In the genomic region with DNA sequence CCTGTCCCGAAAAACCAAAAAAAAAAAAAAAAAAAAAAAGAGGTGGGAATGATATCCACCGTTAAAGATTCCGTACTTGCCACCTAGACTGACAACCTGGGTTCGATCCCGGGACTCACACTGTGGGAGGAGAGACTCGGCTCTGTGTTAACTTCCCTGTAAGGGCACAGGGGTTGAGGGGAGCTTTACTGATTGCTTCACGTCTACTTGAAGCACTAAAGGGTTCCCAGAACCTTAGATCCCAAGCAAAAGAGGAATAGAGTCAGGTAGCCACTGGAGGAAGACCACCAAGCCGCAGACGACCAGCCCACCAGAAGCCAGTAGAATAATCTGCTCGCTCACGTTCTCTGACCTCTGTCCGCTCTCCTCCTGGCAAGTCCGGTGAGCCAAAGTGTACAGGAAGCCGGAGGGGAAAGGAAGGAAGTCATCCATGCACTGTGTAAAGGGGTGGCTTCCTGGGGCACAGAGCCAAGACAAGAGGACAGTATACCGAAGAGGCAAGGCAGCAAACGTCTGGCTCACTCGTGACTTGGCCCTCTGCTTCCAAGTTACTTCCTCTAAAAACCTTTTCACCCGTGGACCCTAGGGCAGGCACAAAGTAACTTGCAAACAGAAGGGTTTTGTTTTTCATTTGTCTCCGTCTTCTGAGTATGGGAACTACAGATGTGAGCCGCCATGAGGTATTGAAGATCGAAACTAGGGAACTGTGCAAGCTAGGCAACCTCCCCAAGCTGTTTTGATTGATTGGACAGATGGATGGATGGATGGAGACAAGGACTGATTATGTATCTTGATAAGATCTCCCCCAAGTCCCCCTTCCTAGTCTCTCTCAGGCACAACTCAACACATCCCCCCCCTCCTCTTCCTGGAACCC, we compare ENCODE assay signal across 9 mouse cellular contexts. TPM values are rescaled to one million over a fixed set of nuclear protein-coding genes. Genes with fewer than 3 reads are reported as not detected.
DNase-seq lines count a peak whose midpoint lies in the region; ATAC-seq and TF ChIP-seq lines count a peak whose summit lies in the region.
"Had no signal": no experiment of that assay in that cellular context is flagged by ENCODE, and none has a peak within 500 bp of the region (broad histone marks: within the 10 kb centered on the region; RNA-seq: fewer than 3 reads in every experiment).

No protein-coding gene starts in this region.

- no peak overlapping the region for H3K4me2 ChIP-seq in midbrain, embryonic 11.5 days
- H3K4me2 ChIP-seq in midbrain, postnatal 0 days (ENCODE audit: low read depth, low read length, poor library complexity, severe bottlenecking), result no peak overlapping the region
- peak overlapping the region; percentile 31 for H3K4me2 ChIP-seq in liver, embryonic 14.5 days (ENCODE audit: low read depth)
- no peak overlapping the region for H3K4me2 ChIP-seq in stomach, embryonic 14.5 days (replicated peaks; ENCODE audit: low read depth, low read length)
- H3K4me2 ChIP-seq: limb, embryonic 13.5 days had no signal

- no peak for ATAC-seq in midbrain, embryonic 11.5 days (ENCODE audit: low FRiP score)
- ATAC-seq in midbrain, postnatal 0 days (ENCODE audit: low FRiP score), result no peak
- no peak for ATAC-seq in liver, embryonic 14.5 days (ENCODE audit: insufficient read depth)
- ATAC-seq in stomach, embryonic 14.5 days (ENCODE audit: insufficient number of reproducible peaks, insufficient read depth, low FRiP score, low read depth), result 0 out of 2 replicates have a peak, but pooled peaks have one; percentile 16

- no peak overlapping the region for H3K9ac ChIP-seq in midbrain, embryonic 11.5 days (ENCODE audit: low read length)
- H3K9ac ChIP-seq in midbrain, postnatal 0 days (replicated peaks; ENCODE audit: low read length, poor library complexity, severe bottlenecking), result no peak overlapping the region
- no peak overlapping the region for H3K9ac ChIP-seq in liver, embryonic 14.5 days (replicated peaks)
- H3K9ac ChIP-seq in stomach, embryonic 14.5 days (replicated peaks; ENCODE audit: low read depth, low read length), result no peak overlapping the region
- H3K9ac ChIP-seq: limb, embryonic 13.5 days had no signal

- no peaks in the 10 kb centered on the region for H3K27me3 ChIP-seq in midbrain, embryonic 11.5 days (ENCODE audit: control insufficient read depth, insufficient read depth, low read length)
- no peaks in the 10 kb centered on the region for H3K27me3 ChIP-seq in midbrain, postnatal 0 days (ENCODE audit: insufficient read depth, low read length)
- no peaks in the 10 kb centered on the region for H3K27me3 ChIP-seq in liver, embryonic 14.5 days (ENCODE audit: control insufficient read depth, insufficient read depth, low read length)
- H3K27me3 ChIP-seq in stomach, embryonic 14.5 days (ENCODE audit: control insufficient read depth, insufficient read depth, low read length), result no peaks in the 10 kb centered on the region
- H3K27me3 ChIP-seq: limb, embryonic 13.5 days had no signal

- WGBS in midbrain, embryonic 11.5 days, result 91% methylated on average over 21 of the region's 21 CpGs
- WGBS in midbrain, postnatal 0 days, result 85% methylated on average over 21 of the region's 21 CpGs
- 21% methylated on average over 20 of the region's 21 CpGs for WGBS in liver, embryonic 14.5 days (ENCODE audit: insufficient replicate concordance)
- 73% methylated on average over 20 of the region's 21 CpGs for WGBS in stomach, embryonic 14.5 days

- H3K36me3 ChIP-seq in midbrain, embryonic 11.5 days (ENCODE audit: control insufficient read depth, insufficient read depth, low read length), result no peaks in the 10 kb centered on the region
- no peaks in the 10 kb centered on the region for H3K36me3 ChIP-seq in midbrain, postnatal 0 days (ENCODE audit: insufficient read depth, low read length)
- H3K36me3 ChIP-seq in liver, embryonic 14.5 days (replicated peaks; ENCODE audit: control insufficient read depth, insufficient read depth, low read depth), result no peaks in the 10 kb centered on the region
- H3K36me3 ChIP-seq in stomach, embryonic 14.5 days (ENCODE audit: control insufficient read depth, insufficient read depth, low read length), result no peaks in the 10 kb centered on the region
- H3K36me3 ChIP-seq: limb, embryonic 13.5 days had no signal

- no peak overlapping the region for H3K4me3 ChIP-seq in midbrain, embryonic 11.5 days (ENCODE audit: low read depth, low read length)
- H3K4me3 ChIP-seq in midbrain, postnatal 0 days (ENCODE audit: low read depth, low read length), result no peak overlapping the region
- no peak overlapping the region for H3K4me3 ChIP-seq in liver, embryonic 14.5 days (ENCODE audit: insufficient read depth in 1 of 2, low read depth in 2 of 2, low read length in 2 of 2)
- H3K4me3 ChIP-seq in stomach, embryonic 14.5 days (ENCODE audit: low read depth, low read length), result no peak overlapping the region
- H3K4me3 ChIP-seq: limb, embryonic 13.5 days had no signal

- DNase-seq in midbrain, embryonic 11.5 days (ENCODE audit: low spot score, missing footprints), result peak; percentile 77
- no peak for DNase-seq in midbrain, postnatal 0 days (ENCODE audit: low spot score)
- DNase-seq in heart, postnatal 10 days, result peak; percentile 65 to 67
- DNase-seq in liver, embryonic 14.5 days (ENCODE audit: low read depth in 3 of 3, low spot score in 3 of 3), result no peak
- DNase-seq in cerebellum, adult 11 months, result no peak
- DNase-seq in embryo, embryonic 9.5 days (ENCODE audit: extremely low spot score), result no peak
- no peak for DNase-seq in layer of hippocampus, postnatal 10 days (ENCODE audit: low spot score in 2 of 2)

- intact Hi-C loops in heart, postnatal 10 days (cut with DNase I), result no loop called here

- no peaks in the 10 kb centered on the region for H3K4me1 ChIP-seq in midbrain, embryonic 11.5 days (ENCODE audit: control insufficient read depth, insufficient read depth, low read length)
- H3K4me1 ChIP-seq in midbrain, postnatal 0 days (ENCODE audit: insufficient read depth, low read length), result no peaks in the 10 kb centered on the region
- H3K4me1 ChIP-seq in liver, embryonic 14.5 days (replicated peaks; ENCODE audit: control insufficient read depth in 2 of 2, insufficient read depth in 2 of 2, low read length in 1 of 2), result no peaks in the 10 kb centered on the region; a peak in 1 of 4 replicates
- H3K4me1 ChIP-seq in stomach, embryonic 14.5 days (ENCODE audit: control insufficient read depth, insufficient read depth, low read length), result no peaks in the 10 kb centered on the region

- no peak for TF ChIP-seq EP300 in liver, embryonic 14.5 days (IDR thresholded peaks at IDR 0.05; ENCODE audit: low read depth)

- no peaks in the 10 kb centered on the region for H3K9me3 ChIP-seq in midbrain, embryonic 11.5 days (ENCODE audit: control insufficient read depth, low read length)
- H3K9me3 ChIP-seq in midbrain, postnatal 0 days (ENCODE audit: low read length), result no peaks in the 10 kb centered on the region
- no peaks in the 10 kb centered on the region for H3K9me3 ChIP-seq in liver, embryonic 14.5 days (ENCODE audit: control insufficient read depth, low read length)
- H3K9me3 ChIP-seq in stomach, embryonic 14.5 days (ENCODE audit: control insufficient read depth, low read depth, low read length), result no peaks in the 10 kb centered on the region
- H3K9me3 ChIP-seq: limb, embryonic 13.5 days had no signal

- no peak for TF ChIP-seq CTCF in midbrain, postnatal 0 days (IDR thresholded peaks at IDR 0.05)
- TF ChIP-seq CTCF in liver, embryonic 14.5 days (IDR thresholded peaks at IDR 0.05; ENCODE audit: low read depth), result no peak

- no peak overlapping the region for H3K27ac ChIP-seq in midbrain, embryonic 11.5 days (ENCODE audit: low read depth, low read length)
- H3K27ac ChIP-seq in midbrain, postnatal 0 days (ENCODE audit: low read depth, low read length), result no peak overlapping the region
- no peak overlapping the region for H3K27ac ChIP-seq in liver, embryonic 14.5 days
- no peak overlapping the region for H3K27ac ChIP-seq in stomach, embryonic 14.5 days (ENCODE audit: low read length)
- H3K27ac ChIP-seq: limb, embryonic 13.5 days had no signal

RNA-seq across cellular contexts. Expression of a gene that starts 28.0 kb away (rescaled TPM):
- polyA plus RNA-seq in midbrain, embryonic 11.5 days (2014; fragmentation: Nextera tagmentation; extraction: Ambion mirVana), result 25.0 and 27.5 TPM in 2 replicates
- total RNA-seq in midbrain, postnatal 0 days (2014; rRNA removed), result 26.3 and 35.5 TPM in 2 replicates
- 11.1 and 14.7 TPM in 2 replicates for polyA plus RNA-seq in midbrain, postnatal 0 days (2015; fragmentation: Nextera tagmentation; extraction: Ambion mirVana)
- total RNA-seq in heart, postnatal 10 days (2021), result 10 to 100 TPM; 53.4 to 57.0 TPM
- polyA plus RNA-seq in liver, embryonic 14.5 days (2012; rRNA removed), result 3.9 and 6.2 TPM in 2 replicates
- 6.9 and 8.5 TPM in 2 replicates for polyA plus RNA-seq in liver, embryonic 14.5 days (2014; fragmentation: Nextera tagmentation; extraction: Ambion mirVana)
- polyA plus RNA-seq in stomach, embryonic 14.5 days (2014; fragmentation: Nextera tagmentation; extraction: Ambion mirVana), result 39.6 and 41.3 TPM in 2 replicates
- total RNA-seq in layer of hippocampus, postnatal 10 days (2021), result 10 to 100 TPM; 52.8 to 58.7 TPM

RNA-seq across cellular contexts. Expression of a gene that starts 37.5 kb away (rescaled TPM):
- polyA plus RNA-seq in midbrain, embryonic 11.5 days (2014; fragmentation: Nextera tagmentation; extraction: Ambion mirVana), result 0.87 and 1.3 TPM in 2 replicates
- total RNA-seq in midbrain, postnatal 0 days (2014; rRNA removed), result 2.0 and 2.8 TPM in 2 replicates
- polyA plus RNA-seq in midbrain, postnatal 0 days (2015; fragmentation: Nextera tagmentation; extraction: Ambion mirVana), result 1.6 and 1.7 TPM in 2 replicates
- 1 to 10 TPM; 7.0 to 9.8 TPM for total RNA-seq in heart, postnatal 10 days (2021)
- 0.55 and 0.56 TPM in 2 replicates for polyA plus RNA-seq in liver, embryonic 14.5 days (2012; rRNA removed)
- polyA plus RNA-seq in liver, embryonic 14.5 days (2014; fragmentation: Nextera tagmentation; extraction: Ambion mirVana), result 0.52 and 0.64 TPM in 2 replicates
- 9.6 and 10.4 TPM in 2 replicates for polyA plus RNA-seq in stomach, embryonic 14.5 days (2014; fragmentation: Nextera tagmentation; extraction: Ambion mirVana)
- total RNA-seq in layer of hippocampus, postnatal 10 days (2021), result 1 to 10 TPM; 3.5 to 3.9 TPM

RNA-seq across cellular contexts. Expression of a gene that starts 44.5 kb away (rescaled TPM):
- polyA plus RNA-seq in midbrain, embryonic 11.5 days (2014; fragmentation: Nextera tagmentation; extraction: Ambion mirVana), result 26.4 and 28.3 TPM in 2 replicates
- 56.0 and 59.0 TPM in 2 replicates for total RNA-seq in midbrain, postnatal 0 days (2014; rRNA removed)
- polyA plus RNA-seq in midbrain, postnatal 0 days (2015; fragmentation: Nextera tagmentation; extraction: Ambion mirVana), result 39.6 and 42.7 TPM in 2 replicates
- 10 to 100 TPM; 10.8 to 11.3 TPM for total RNA-seq in heart, postnatal 10 days (2021)
- polyA plus RNA-seq in liver, embryonic 14.5 days (2012; rRNA removed), result 4.5 and 4.7 TPM in 2 replicates
- 8.0 and 9.3 TPM in 2 replicates for polyA plus RNA-seq in liver, embryonic 14.5 days (2014; fragmentation: Nextera tagmentation; extraction: Ambion mirVana)
- polyA plus RNA-seq in stomach, embryonic 14.5 days (2014; fragmentation: Nextera tagmentation; extraction: Ambion mirVana), result 18.4 and 21.1 TPM in 2 replicates
- total RNA-seq in layer of hippocampus, postnatal 10 days (2021), result 10 to 100 TPM; 25.7 to 26.7 TPM

Comparison
In these comparisons a context has a peak if more than half of its experiments do, and no peak if none do; other contexts are left out.
1. DNase-seq: peak in midbrain, embryonic 11.5 days (single experiment) and heart, postnatal 10 days (2 of 2); none in midbrain, postnatal 0 days (single experiment), liver, embryonic 14.5 days (0 of 3), cerebellum, adult 11 months (single experiment), embryo, embryonic 9.5 days (single experiment) and layer of hippocampus, postnatal 10 days (0 of 2).